Mouse (Mus musculus) left cerebral cortex, postnatal 36 days (tissue): ENCODE data around the gene Asb8. TPM values are rescaled to one million over a fixed set of nuclear protein-coding genes. Genes with fewer than 3 reads are reported as not detected.

Experiments
- DNase-seq, 2 experiments: peaks; one replicate each; pipeline ENCODE4 v3.0.0; 2021 to 2022; ENCODE audit warnings: low spot score in 2 of 2, mixed read lengths in 1 of 2
- intact Hi-C: fragments of 180-260 bp; cut with DNase I; formaldehyde crosslinking; loops from one replicate; pipeline ENCODE4 v1.15.1; 2025
- total RNA-seq, 2 experiments: library from RNA; stranded (reverse); gene quantifications; 2 replicates each; pipeline ENCODE4 v1.2.3; 2021

The Asb8 gene
- 10 to 100 TPM; 48.0 to 54.0 TPM for total RNA-seq

GRCm38 (mm10) chr15:98165525-98165924, at the start of gene Asb8:
Gene Asb8, minus strand, starts transcription at chr15:98165625.
- no peak for DNase-seq
- intact Hi-C loops, result loop anchor here (10.0 kb wide), 1 partner anchor 201 kb away; the partner anchor contains the start of gene Tmem106c

GRCm38 (mm10) chr15:98214130-98214529, 48.7 kb upstream of the Asb8 start:
- intact Hi-C loops, result no loop called here

GRCm38 (mm10) chr15:98213336-98213870, 48.0 kb upstream of the Asb8 start:
- intact Hi-C loops, result no loop called here
- no peak for DNase-seq

More at GRCm38 (mm10) chr15:98214130-98214529, 48.7 kb upstream of the Asb8 start:
- DNase-seq, result no peak

GRCm38 (mm10) chr15:98209676-98210075, 44.3 kb upstream of the Asb8 start:
- intact Hi-C loops, result no loop called here
- DNase-seq, result no peak

GRCm38 (mm10) chr15:98195442-98195841, 30.0 kb upstream of the Asb8 start, which contains the start of gene Olfr288:
Gene Olfr288, minus strand, starts transcription at chr15:98195542.
- no peak for DNase-seq
- intact Hi-C loops, result no loop called here

GRCm38 (mm10) chr15:98184456-98184855, 19.0 kb upstream of the Asb8 start:
- no peak for DNase-seq
- intact Hi-C loops, result loop anchor here (5.0 kb wide), 1 partner anchor 113 kb away; the partner anchor contains the start of gene Zfp641

GRCm38 (mm10) chr15:98181856-98182570, 16.6 kb upstream of the Asb8 start:
- intact Hi-C loops, result loop anchor here (2.0 to 5.0 kb wide), 2 partner anchors 115 to 207 kb away; partner anchors contain the start of gene Zfp641
- DNase-seq, result no peak

GRCm38 (mm10) chr15:98181132-98181711, 15.8 kb upstream of the Asb8 start:
- intact Hi-C loops, result loop anchor here (2.0 to 5.0 kb wide), 2 partner anchors 116 to 208 kb away; partner anchors contain the start of gene Zfp641
- peak; percentile 92 to 94 for DNase-seq

GRCm38 (mm10) chr15:98180567-98181131, 15.2 kb upstream of the Asb8 start:
- DNase-seq, result no peak
- intact Hi-C loops, result loop anchor here (2.0 to 5.0 kb wide), 2 partner anchors 117 to 208 kb away; partner anchors contain the start of gene Zfp641

- intact Hi-C loops, result no loop called here
- no peak for DNase-seq
These were observed 11.9 kb upstream of the Asb8 start for GRCm38 (mm10) chr15:98177320-98177719.

GRCm38 (mm10) chr15:98173821-98174220, 8.4 kb upstream of the Asb8 start:
- DNase-seq, result peak; percentile 67 to 75
- intact Hi-C loops, result loop anchor here (2.0 kb wide), 1 partner anchor 85 kb away; no protein-coding TSS in a partner anchor

- no peak for DNase-seq
- intact Hi-C loops, result loop anchor here (2.0 kb wide), 1 partner anchor 83 kb away; no protein-coding TSS in a partner anchor
These were observed 6.7 kb upstream of the Asb8 start for GRCm38 (mm10) chr15:98172113-98172512.

- intact Hi-C loops, result no loop called here
- no peak for DNase-seq
These were observed 5.5 kb upstream of the Asb8 start for GRCm38 (mm10) chr15:98170917-98171316.

- DNase-seq, result peak; percentile 53 to 67
- intact Hi-C loops, result no loop called here
These were observed 4.9 kb upstream of the Asb8 start for GRCm38 (mm10) chr15:98170365-98170764.

GRCm38 (mm10) chr15:98168622-98169004, 3.2 kb upstream of the Asb8 start:
- intact Hi-C loops, result loop anchor here (10.0 kb wide), 1 partner anchor 204 kb away; the partner anchor contains the start of gene Tmem106c
- DNase-seq, result peak in 1 of 2 experiments; percentile 23

GRCm38 (mm10) chr15:98167645-98168621, 2.5 kb upstream of the Asb8 start:
- peak; percentile 90 to 92 for DNase-seq
- intact Hi-C loops, result loop anchor here (10.0 kb wide), 1 partner anchor 203 kb away; the partner anchor contains the start of gene Tmem106c

GRCm38 (mm10) chr15:98166963-98167644, 1.7 kb upstream of the Asb8 start, which contains the start of gene Ccdc184:
Gene Ccdc184, plus strand, starts transcription at chr15:98167158.
- intact Hi-C loops, result loop anchor here (10.0 kb wide), 1 partner anchor 202 kb away; the partner anchor contains the start of gene Tmem106c
- DNase-seq, result peak in 1 of 2 experiments; percentile 25

- DNase-seq, result no peak
- intact Hi-C loops, result loop anchor here (10.0 kb wide), 1 partner anchor 198 kb away; the partner anchor contains the start of gene Tmem106c
These were observed 2.9 kb downstream of the Asb8 start for GRCm38 (mm10) chr15:98162561-98162960.
